Mouse (Mus musculus): ENCODE measurements around the gene Trip11.

- TF ChIP-seq POLR2A (IDR thresholded peaks at IDR 0.05; ENCODE audit: low read depth, low read length) (no peak), CTCF (IDR thresholded peaks at IDR 0.05; ENCODE audit: extremely low read depth, insufficient read depth, insufficient read length, insufficient replicate concordance) (no peak)
Observed at GRCm38 (mm10) chr12:101898966-101899365, 14.1 kb downstream of the Trip11 start.

All from spleen, adult 2 months (tissue).